Mouse (Mus musculus) heart, adult 2 months (tissue): ENCODE measurements around the gene Rarres1.

Experiments used
- CTCF ChIP-seq: fragments of 200-600 bp; IDR thresholded peaks from 2 replicates; pipeline ENCODE4 v1.8.1; 2022; ENCODE audit warnings: antibody characterized with exemption, mild to moderate bottlenecking, moderate library complexity
- POLR2A ChIP-seq: fragments of 200-500 bp; IDR thresholded peaks from 2 replicates; pipeline ENCODE4 v1.6.1; 2011; ENCODE audit warnings: mild to moderate bottlenecking, low read depth, low read length, control low read depth; ENCODE audit not compliant: insufficient read depth

DNA sequence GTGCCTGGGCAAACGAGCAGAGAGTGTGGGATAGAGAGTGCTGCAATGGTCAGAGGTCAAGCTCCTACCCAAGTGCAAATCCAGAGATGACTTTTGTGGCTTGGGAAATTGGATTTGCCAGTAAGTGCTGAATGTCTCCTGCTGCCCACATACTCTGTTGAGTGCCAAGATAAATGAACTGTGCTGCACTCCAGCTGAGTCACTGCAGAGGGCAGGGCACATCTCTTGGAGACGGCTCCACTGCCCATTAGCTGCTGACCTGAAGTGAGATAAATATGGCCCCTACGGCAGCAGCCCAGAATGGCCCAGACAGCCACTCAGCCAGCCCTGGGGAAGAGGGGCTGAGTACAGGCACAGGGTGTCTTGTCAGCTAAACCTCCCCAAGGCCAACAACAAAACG is 25.2 kb downstream of the Rarres1 start:
- TF ChIP-seq POLR2A, result no peak
- TF ChIP-seq CTCF, result no peak
